Mouse (Mus musculus): ENCODE measurements at regions not wholly inside any gene's neighbourhood (a gene's known extent, or its start where the extent isn't known, plus 50 kb on each side); places are given as distances from the start of the nearest gene placed in this dataset.

- no peak for TF ChIP-seq CTCF (IDR thresholded peaks at IDR 0.05)
- no peak for TF ChIP-seq EP300 (IDR thresholded peaks at IDR 0.05)
Observed at GRCm38 (mm10) chr7:63815531-63815930, 101.1 kb upstream of the E030018B13Rik start.

All from lung, postnatal 0 days (tissue).